Mouse (Mus musculus) layer of hippocampus, adult 18-20 months (tissue): ENCODE measurements around the gene Sgpp2. TPM values are rescaled to one million over a fixed set of nuclear protein-coding genes. Genes with fewer than 3 reads are reported as not detected.

Experiments
- DNase-seq, 2 experiments: peaks; one replicate each; pipeline ENCODE4 v3.0.0; 2022; ENCODE audit warnings: low spot score in 2 of 2
- total RNA-seq, 2 experiments: library from RNA; stranded (reverse); gene quantifications; 2 replicates each; pipeline ENCODE4 v1.2.3; 2021

Gene Sgpp2
- total RNA-seq, 2 experiments from 2014 or later: 5.1 to 5.4 TPM

DNA sequence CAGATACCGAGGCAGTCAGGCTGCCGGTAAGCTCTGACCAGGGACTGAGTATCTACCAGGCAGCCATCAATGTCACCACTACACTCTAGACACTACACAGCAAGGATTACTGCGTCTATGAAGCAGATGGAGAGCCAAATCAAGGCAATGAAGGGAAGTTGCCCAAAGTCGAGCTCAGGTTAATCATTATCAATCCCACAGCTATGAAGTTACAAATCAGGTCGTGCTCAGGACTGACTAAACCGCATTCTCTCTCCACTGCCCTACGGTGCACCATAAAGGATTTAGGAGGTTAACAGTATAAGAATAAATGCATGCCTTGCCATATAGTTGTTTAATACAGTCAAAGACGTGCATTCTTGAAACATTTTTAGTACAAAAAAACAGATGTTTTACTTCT, 136.1 kb downstream of the Sgpp2 start:
- DNase-seq: no peak

DNA sequence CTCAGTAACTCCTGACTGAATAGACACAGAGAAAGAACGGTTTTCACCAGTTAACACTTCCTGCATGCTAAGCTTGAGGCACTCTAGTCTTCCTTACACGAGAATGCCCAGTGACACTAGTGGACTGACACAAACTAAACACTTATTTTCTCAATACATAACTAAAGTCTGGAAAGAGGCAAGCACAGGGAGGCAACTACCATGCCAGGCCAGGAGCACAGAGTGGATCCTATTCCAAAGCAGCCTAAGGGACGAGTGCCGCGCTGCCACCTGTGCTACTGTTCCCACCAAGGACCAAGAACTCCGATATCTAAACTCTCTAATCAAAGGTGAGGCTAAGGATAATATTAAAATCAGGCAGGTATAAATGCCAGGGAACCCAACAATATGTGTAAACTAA, 136.6 kb downstream of the Sgpp2 start:
- DNase-seq: no peak

DNA sequence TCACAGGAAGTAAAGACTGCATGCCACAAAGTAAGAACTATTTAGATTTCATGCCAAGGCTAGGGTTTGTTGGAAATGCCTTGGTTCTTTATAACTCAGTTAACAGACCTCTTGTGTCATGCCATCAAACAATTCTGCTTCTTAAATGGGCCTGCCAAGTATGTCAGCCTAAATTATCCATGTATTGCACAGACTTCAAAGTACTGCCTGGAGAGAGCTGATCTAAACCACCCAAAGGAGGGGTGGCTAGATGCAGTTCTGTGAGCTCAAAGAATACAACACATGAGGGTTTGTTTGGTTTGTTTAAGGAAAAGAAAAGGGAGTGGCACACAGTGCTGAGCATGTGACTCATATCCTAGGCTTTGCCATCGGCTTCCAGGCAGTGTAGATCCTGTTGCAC, 137.9 kb downstream of the Sgpp2 start:
- no peak for DNase-seq

DNA sequence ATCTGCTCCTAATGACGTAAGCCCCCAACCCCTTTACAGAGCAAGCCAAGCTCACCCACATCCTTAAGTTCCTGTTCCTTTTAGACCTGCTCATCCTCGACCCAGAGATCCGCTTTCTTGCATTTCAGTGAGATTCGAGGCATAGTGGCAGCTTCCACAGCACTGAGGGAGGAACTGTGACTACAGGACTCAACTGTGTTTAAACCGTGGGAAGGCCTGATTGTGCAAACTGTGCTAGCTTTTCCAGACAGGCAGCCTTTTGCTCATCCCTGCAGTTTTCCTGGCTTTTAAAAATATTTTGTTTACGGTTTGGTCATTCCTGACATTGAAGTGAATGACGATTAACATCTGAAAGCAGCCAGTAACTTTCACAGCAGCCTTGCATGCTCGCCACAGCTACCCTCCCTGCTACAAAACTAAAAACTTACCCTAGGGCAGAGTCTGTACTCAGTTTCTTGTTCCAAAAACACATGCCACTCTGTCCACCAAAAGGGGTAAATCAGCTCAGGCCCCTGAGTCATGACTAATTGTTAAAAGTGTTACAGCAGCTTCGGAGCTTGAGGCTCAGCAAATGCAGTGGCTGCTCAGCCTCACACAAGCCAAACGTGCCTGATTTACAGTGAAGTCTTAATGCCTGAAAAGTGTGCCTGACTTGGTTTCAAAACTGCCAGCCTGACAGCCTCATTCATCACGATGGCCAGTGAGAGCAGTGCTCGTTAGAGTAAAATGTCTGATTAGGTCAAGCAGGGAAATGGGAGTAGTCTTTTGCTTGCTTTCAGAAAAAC, 141.1 kb downstream of the Sgpp2 start:
- peak in 1 of 2 experiments; percentile 55 for DNase-seq

- DNase-seq: no peak
Observed at GRCm38 (mm10) chr1:78452544-78452943, 142.4 kb downstream of the Sgpp2 start.

- no peak for DNase-seq
Observed at GRCm38 (mm10) chr1:78453886-78454285, 143.7 kb downstream of the Sgpp2 start.

DNA sequence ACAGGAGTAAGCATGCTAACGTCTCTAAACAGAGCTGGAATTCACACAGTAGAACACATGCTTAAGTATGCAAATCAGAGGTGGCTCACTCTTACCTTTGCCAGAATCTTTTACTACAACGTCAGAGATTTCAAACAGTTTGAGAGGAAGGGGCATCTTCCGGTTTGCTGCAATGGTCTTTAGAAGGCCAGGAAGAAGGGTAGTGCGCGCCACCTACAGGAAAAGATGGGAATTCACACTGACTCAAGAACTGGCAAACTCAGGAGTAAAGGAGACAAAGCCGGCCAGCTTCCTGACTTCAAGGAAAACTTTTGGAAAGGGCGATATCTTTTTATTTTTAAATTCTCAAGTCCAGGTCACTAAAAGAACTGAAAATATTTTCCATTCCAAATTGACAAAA, 144.5 kb downstream of the Sgpp2 start:
- DNase-seq: peak in 1 of 2 experiments; percentile 69

Other genes starting within 250 kb of the Sgpp2 start
- gene Pax3, start 113.2 kb upstream of the Sgpp2 start, total RNA-seq: not detected
- gene Farsb, start 178.6 kb downstream of the Sgpp2 start, total RNA-seq: 10 to 100 TPM; 63.3 to 68.2 TPM
- gene Mogat1, start 200.6 kb downstream of the Sgpp2 start, total RNA-seq: 1 to 10 TPM in 1 of 2 experiments, under 1 TPM in 1; 0.69 to 1.4 TPM
- gene BC035947, start 201.8 kb downstream of the Sgpp2 start, total RNA-seq: 1 to 10 TPM; 1.0 to 1.2 TPM